Mouse (Mus musculus): Measurements from ENCODE around the gene Grhpr. TPM values are rescaled to one million over a fixed set of nuclear protein-coding genes. Genes with fewer than 3 reads are reported as not detected.

The Grhpr gene
- polyA plus RNA-seq, 1 experiment from 2014 or later: 84.9 TPM

Other genes with a start within 250 kb of the Grhpr start
- 15.5 and 23.7 TPM in 2 replicates for gene Zcchc7, start 225.5 kb upstream of the Grhpr start, polyA plus RNA-seq (2015; fragmentation: Nextera tagmentation; extraction: Ambion mirVana)
- gene Zbtb5, start 31.0 kb downstream of the Grhpr start, polyA plus RNA-seq (2015; fragmentation: Nextera tagmentation; extraction: Ambion mirVana): 14.9 and 15.4 TPM in 2 replicates
- 59.8 and 60.3 TPM in 2 replicates for gene Polr1e, start 37.2 kb downstream of the Grhpr start, polyA plus RNA-seq (2015; fragmentation: Nextera tagmentation; extraction: Ambion mirVana)
- 15.6 and 16.2 TPM in 2 replicates for gene Fbxo10, start 103.2 kb downstream of the Grhpr start, polyA plus RNA-seq (2015; fragmentation: Nextera tagmentation; extraction: Ambion mirVana)
- gene Tomm5, start 126.7 kb downstream of the Grhpr start, polyA plus RNA-seq (2015; fragmentation: Nextera tagmentation; extraction: Ambion mirVana): 203 and 242 TPM in 2 replicates
- 1.6 and 2.3 TPM in 2 replicates for gene Frmpd1, start 203.5 kb downstream of the Grhpr start, polyA plus RNA-seq (2015; fragmentation: Nextera tagmentation; extraction: Ambion mirVana)

Measured in heart, embryonic 13.5 days (tissue).